Mouse (Mus musculus) kidney, postnatal 0 days (tissue): ENCODE results near the gene Crtac1. TPM values are rescaled to one million over a fixed set of nuclear protein-coding genes. Genes with fewer than 3 reads are reported as not detected.

Source experiments
- ATAC-seq: fragments of 200-750 bp; cut with Nextera tagmentation; replicated peaks from 2 replicates; pipeline ENCODE4 v1.8.0; 2017; ENCODE audit warnings: low read depth, moderate number of reproducible peaks, moderate TSS enrichment, moderate library complexity; ENCODE audit not compliant: low FRiP score
- DNase-seq: peaks from one replicate; pipeline ENCODE4 v3.0.0-alpha.2; 2016; ENCODE audit warnings: low spot score
- H3K27ac ChIP-seq: fragments of 300-500 bp; sonication (generic); 2 replicates; pipeline ENCODE4 v1.5.1; 2014; ENCODE audit warnings: mild to moderate bottlenecking
- H3K27me3 ChIP-seq: fragments of 300-500 bp; sonication (generic); 2 replicates; pipeline ENCODE4 v1.6.1; 2014; ENCODE audit warnings: low read length, mixed read lengths; ENCODE audit not compliant: insufficient read depth
- H3K36me3 ChIP-seq: fragments of 300-500 bp; sonication (generic); 2 replicates; pipeline ENCODE4 v1.6.1; 2014; ENCODE audit warnings: low read length, mixed read lengths; ENCODE audit not compliant: insufficient read depth
- H3K4me1 ChIP-seq: fragments of 300-500 bp; sonication (generic); replicated peaks from 2 replicates; pipeline ENCODE4 v1.6.1; 2014; ENCODE audit warnings: antibody characterized with exemption, low read length, mixed read lengths; ENCODE audit not compliant: insufficient read depth
- H3K4me2 ChIP-seq: fragments of 300-500 bp; sonication (generic); 2 replicates; pipeline ENCODE4 v1.6.1; 2014; ENCODE audit warnings: mild to moderate bottlenecking, low read length, moderate library complexity, mixed read lengths
- H3K4me3 ChIP-seq: fragments of 300-500 bp; sonication (generic); replicated peaks from 2 replicates; pipeline ENCODE4 v1.5.1; 2014; ENCODE audit warnings: low read depth, low read length
- H3K9ac ChIP-seq: fragments of 300-500 bp; sonication (generic); 2 replicates; pipeline ENCODE4 v1.6.1; 2014; ENCODE audit warnings: low read depth, low read length
- H3K9me3 ChIP-seq: fragments of 300-500 bp; sonication (generic); replicated peaks from 2 replicates; pipeline ENCODE4 v1.6.1; 2016; ENCODE audit warnings: low read length, inconsistent platforms, mixed read lengths
- CTCF ChIP-seq: IDR thresholded peaks from 2 replicates; pipeline ENCODE4 v1.5.1; 2016; ENCODE audit warnings: antibody characterized with exemption, low read depth, mild to moderate bottlenecking, moderate library complexity
- WGBS: fragments of 180-500 bp; shearing (Covaris S2); extraction: QIAGEN DNeasy Blood & Tissue Kit; methylation state at CpG from one replicate; pipeline ENCODE4 v1.1.7; 2014; 5-methylcytosine and 5-hydroxymethylcytosine counted together
- polyA plus RNA-seq: library from polyadenylated mRNA; unstranded; fragments of >200 nt; fragmentation: Nextera tagmentation; extraction: Ambion mirVana; gene quantifications from 2 replicates; pipeline ENCODE4 v1.2.1, GENCODE M21; 2015

Crtac1 gene
- polyA plus RNA-seq, 1 experiment from 2014 or later = 2.6 TPM

- no peaks in the 10 kb centered on the region for H3K27me3 ChIP-seq
- WGBS = 12% methylated on average over 3 of the region's 3 CpGs
- no peaks in the 10 kb centered on the region for H3K9me3 ChIP-seq
- H3K4me1 ChIP-seq = no peaks in the 10 kb centered on the region
- TF ChIP-seq CTCF = peak; percentile 81
- H3K4me3 ChIP-seq = no peak overlapping the region
- no peak overlapping the region for H3K27ac ChIP-seq
- H3K9ac ChIP-seq = no peak overlapping the region
- DNase-seq = peak; percentile 72
- H3K36me3 ChIP-seq = no peaks in the 10 kb centered on the region
- no peak overlapping the region for H3K4me2 ChIP-seq
- ATAC-seq = no peak
Measured at GRCm38 (mm10) chr19:42443887-42444409, 12.4 kb upstream of the Crtac1 start.

GRCm38 (mm10) chr19:42443266-42443665, 11.7 kb upstream of the Crtac1 start:
- Histone ChIP-seq H3K4me2 (no peak overlapping the region), H3K36me3 (no peaks in the 10 kb centered on the region), H3K27me3 (no peaks in the 10 kb centered on the region), H3K9ac (no peak overlapping the region), H3K9me3 (no peaks in the 10 kb centered on the region), H3K4me1 (no peaks in the 10 kb centered on the region), H3K4me3 (no peak overlapping the region), H3K27ac (no peak overlapping the region)
- no peak for DNase-seq
- TF ChIP-seq CTCF = no peak
- no peak for ATAC-seq
- 67% methylated on average over 4 of the region's 4 CpGs for WGBS

GRCm38 (mm10) chr19:42442246-42443197, 10.9 kb upstream of the Crtac1 start:
- Histone ChIP-seq H3K27ac (no peak overlapping the region), H3K27me3 (no peaks in the 10 kb centered on the region), H3K36me3 (no peaks in the 10 kb centered on the region), H3K4me2 (no peak overlapping the region), H3K4me3 (no peak overlapping the region), H3K4me1 (no peaks in the 10 kb centered on the region), H3K9ac (no peak overlapping the region), H3K9me3 (no peaks in the 10 kb centered on the region)
- TF ChIP-seq CTCF = no peak
- ATAC-seq (no peak), DNase-seq (peak; percentile 54)
- WGBS = 14% methylated on average over 8 of the region's 8 CpGs

- Histone ChIP-seq H3K36me3 (no peaks in the 10 kb centered on the region), H3K4me3 (no peak overlapping the region), H3K27ac (no peak overlapping the region), H3K9ac (no peak overlapping the region), H3K4me1 (no peaks in the 10 kb centered on the region), H3K4me2 (no peak overlapping the region), H3K9me3 (no peaks in the 10 kb centered on the region), H3K27me3 (no peaks in the 10 kb centered on the region)
- no peak for DNase-seq
- 39% methylated on average over 3 of the region's 3 CpGs for WGBS
- peak; percentile 48 for TF ChIP-seq CTCF
- no peak for ATAC-seq
Measured at GRCm38 (mm10) chr19:42440089-42440488, 8.5 kb upstream of the Crtac1 start.

- 47% methylated on average over 9 of the region's 9 CpGs for WGBS
- ATAC-seq (no peak), DNase-seq (no peak)
- Histone ChIP-seq H3K36me3 (no peaks in the 10 kb centered on the region), H3K9me3 (no peaks in the 10 kb centered on the region), H3K9ac (no peak overlapping the region), H3K4me2 (no peak overlapping the region), H3K27ac (no peak overlapping the region), H3K4me3 (no peak overlapping the region), H3K27me3 (no peaks in the 10 kb centered on the region), H3K4me1 (no peaks in the 10 kb centered on the region)
- peak; percentile 30; the same call in 1 of the 2 replicates for TF ChIP-seq CTCF
Measured at GRCm38 (mm10) chr19:42439353-42439752, 7.8 kb upstream of the Crtac1 start.

GRCm38 (mm10) chr19:42435621-42436020, 4.0 kb upstream of the Crtac1 start:
- H3K36me3 ChIP-seq = no peaks in the 10 kb centered on the region
- H3K9ac ChIP-seq = no peak overlapping the region
- TF ChIP-seq CTCF = no peak
- H3K4me3 ChIP-seq = no peak overlapping the region
- no peak for ATAC-seq
- DNase-seq = no peak
- peaks cover 20% of the 10 kb centered on the region for H3K27me3 ChIP-seq
- 67% methylated on average over 4 of the region's 4 CpGs for WGBS
- H3K4me2 ChIP-seq = no peak overlapping the region
- H3K27ac ChIP-seq = no peak overlapping the region
- H3K9me3 ChIP-seq = no peaks in the 10 kb centered on the region
- peaks cover 5% of the 10 kb centered on the region for H3K4me1 ChIP-seq
